Mouse (Mus musculus): Measurements from ENCODE around the gene Bpifb5.
"Not testable (repeated sequence)": the region's sequence is repeated elsewhere in the genome, so short reads cannot be mapped to it uniquely, and the experiment has no call there.

Bpifb5 gene

DNA sequence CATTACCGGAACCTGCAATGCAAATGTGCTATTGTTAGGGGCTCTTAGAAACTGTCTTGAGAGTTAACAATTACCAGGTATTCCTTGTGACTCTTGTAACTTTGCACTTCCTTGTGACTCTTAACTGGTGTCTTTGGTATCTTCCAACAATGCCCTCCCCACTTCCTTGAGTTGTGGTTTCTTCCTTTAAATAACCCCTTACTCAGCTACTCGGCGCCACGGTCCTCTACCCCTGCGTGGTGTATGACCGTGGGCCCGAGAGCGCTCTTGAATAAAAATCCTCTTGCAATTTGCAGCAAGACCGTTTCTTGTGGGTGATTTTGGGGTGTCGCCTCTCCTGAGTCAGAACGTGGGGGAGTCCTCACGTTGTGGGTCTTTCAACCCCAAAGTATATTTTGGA is 19.2 kb downstream of the Bpifb5 start:
- DNase-seq, result not testable (repeated sequence)

DNA sequence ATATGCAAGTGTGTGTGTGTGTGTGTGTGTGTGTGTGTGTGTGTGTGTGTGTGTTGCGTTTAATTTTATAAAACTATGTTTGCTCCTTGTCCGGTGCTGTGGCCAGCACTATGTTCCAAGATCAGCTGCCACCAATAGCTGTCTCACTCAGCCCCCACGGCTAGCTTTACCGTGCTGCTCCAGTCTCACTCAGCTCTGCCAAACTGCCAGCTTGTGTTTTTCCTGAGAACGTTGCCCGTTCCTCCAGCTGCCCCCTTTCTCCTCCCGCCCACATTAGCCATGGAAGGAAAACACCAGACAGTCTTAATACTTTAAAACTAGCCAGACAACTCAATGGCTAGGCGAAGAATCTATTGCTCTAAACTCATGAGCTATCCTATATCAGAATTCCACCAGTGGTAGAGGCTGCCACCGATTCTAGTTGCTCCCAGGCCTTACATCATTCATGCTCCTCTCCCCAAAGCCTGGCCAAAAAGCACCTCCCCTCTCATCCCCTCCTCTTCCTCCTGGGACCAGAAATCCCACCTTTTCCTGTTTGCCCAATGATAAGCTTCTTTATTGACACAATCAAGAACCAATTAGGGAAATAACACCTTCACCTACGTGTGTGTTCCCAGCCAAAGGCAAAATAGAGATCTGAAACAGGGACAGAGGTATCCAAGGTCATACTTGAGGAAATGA is 20.0 kb downstream of the Bpifb5 start:
- DNase-seq, result no peak

DNA sequence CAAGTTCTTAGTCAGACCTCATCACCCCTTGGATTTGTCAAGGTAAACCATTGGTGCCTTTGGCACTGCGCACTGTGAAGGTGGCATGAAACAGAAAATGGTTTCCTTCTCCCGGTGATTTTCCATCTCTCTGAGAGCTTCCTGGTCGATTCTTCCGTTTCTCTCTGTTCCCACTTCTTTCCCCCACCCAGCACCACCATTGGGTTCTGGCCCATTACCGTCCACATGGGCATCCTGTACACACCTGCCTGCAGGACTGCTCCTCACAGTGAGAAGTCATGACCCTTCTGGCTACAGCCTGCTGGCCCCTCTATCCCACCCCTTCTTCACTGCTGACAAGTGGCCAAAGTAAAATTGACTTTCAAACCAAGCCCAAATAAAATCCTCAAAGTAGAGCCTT is 21.8 kb downstream of the Bpifb5 start:
- no peak for DNase-seq

DNA sequence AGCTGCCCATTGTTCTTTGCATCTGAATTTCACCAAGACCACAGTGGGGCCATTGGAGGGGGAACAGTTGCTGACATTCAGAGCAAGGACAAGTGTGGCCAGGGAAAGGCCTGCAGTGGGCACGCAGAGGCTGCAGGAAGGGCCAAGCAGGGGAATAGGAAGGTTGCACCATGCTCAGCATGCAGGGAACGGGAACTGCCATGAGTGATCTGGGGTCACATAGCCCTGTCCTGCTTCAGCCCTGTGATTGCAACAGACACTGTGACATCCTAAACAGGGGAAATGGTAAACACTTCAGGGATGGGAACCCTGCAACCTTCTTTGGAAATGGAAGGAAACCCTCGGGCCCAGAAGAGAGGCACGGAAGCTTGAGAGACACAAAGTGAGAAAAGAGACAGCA is 31.7 kb downstream of the Bpifb5 start:
- DNase-seq, result not testable (repeated sequence)

DNA sequence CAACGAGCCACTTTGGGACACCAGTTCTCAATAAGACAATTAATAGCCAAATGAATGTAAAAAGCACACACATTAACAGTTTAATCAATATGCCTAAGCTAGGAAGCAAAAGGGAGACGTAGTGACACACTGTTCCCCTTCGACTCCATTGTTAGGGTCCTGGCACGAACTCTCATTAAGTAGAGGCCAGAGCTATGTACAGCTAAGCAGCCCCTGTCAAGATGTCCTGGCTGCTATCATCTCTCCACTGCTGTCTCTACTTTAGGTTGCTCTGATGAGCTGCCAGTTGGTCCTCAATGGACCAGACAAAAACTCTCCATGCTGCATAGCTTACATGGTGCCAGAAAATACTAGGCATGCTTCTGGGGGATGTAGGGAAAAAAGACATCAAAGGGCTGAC is 32.2 kb downstream of the Bpifb5 start:
- DNase-seq, result no peak

DNA sequence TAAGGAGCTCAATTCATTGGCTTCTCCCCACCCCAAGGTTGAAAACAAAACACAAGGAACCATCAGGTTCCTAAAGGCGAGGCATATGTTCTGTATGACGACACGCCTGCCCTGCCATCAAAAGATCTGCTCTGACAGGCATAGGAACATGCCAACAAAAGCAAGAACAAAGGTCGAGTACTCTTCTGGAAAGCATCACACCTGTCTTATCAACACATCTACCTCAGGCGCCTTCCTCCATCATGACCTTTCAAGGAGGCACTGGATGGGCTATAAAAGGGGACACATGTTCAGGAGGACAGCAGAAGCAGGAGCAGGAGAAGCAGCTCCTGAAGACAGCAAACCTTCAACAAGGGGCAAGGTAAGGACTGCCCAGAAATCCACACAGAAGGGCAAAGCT is 34.0 kb downstream of the Bpifb5 start, which contains the start of gene Bpifb9a:
Gene Bpifb9a, plus strand, starts transcription at position 301 of the 400 bp plus-strand sequence.
- DNase-seq, result not testable (repeated sequence)

DNA sequence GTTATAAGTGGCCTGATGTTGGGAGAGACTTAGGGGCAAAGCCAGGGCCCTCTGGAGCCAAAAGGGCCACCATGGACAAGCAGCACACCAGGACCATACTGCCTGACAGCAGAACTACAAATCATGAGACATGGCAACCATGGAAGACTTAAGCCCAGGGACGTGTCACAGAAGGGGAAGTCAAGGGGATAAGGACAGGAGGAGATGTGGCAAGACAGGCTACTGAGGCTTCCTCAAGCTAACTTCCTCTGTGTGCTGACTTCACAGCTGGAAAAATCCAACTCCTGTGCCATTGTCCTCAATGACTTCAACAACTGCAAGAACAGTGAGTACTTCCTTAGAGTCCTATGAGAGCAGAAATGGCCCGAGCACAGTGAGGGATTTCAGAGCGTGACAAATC is 40.9 kb downstream of the Bpifb5 start:
- not testable (repeated sequence) for DNase-seq
